Mouse (Mus musculus): Measurements from ENCODE around the gene Adgrg7.

Gene Adgrg7

GRCm38 (mm10) chr16:56705731-56706130 is 89.9 kb downstream of the Adgrg7 start:
- no peak for DNase-seq

GRCm38 (mm10) chr16:56700898-56701297 is 94.8 kb downstream of the Adgrg7 start:
- DNase-seq, result no peak

GRCm38 (mm10) chr16:56696448-56696847 is 99.2 kb downstream of the Adgrg7 start:
- DNase-seq, result no peak

- DNase-seq, result no peak
These were observed 104.9 kb downstream of the Adgrg7 start for GRCm38 (mm10) chr16:56690715-56691114.

- DNase-seq, result no peak
These were observed 108.9 kb downstream of the Adgrg7 start for GRCm38 (mm10) chr16:56686747-56687146.

- DNase-seq, result no peak
These were observed 114.5 kb downstream of the Adgrg7 start for GRCm38 (mm10) chr16:56681010-56681645.

GRCm38 (mm10) chr16:56677146-56677545 is 118.5 kb downstream of the Adgrg7 start:
- peak in 1 of 2 experiments; percentile 7 for DNase-seq

Data from kidney, postnatal 4 days (tissue).